Mouse (Mus musculus): ENCODE measurements around the gene Gm48552.

DNA sequence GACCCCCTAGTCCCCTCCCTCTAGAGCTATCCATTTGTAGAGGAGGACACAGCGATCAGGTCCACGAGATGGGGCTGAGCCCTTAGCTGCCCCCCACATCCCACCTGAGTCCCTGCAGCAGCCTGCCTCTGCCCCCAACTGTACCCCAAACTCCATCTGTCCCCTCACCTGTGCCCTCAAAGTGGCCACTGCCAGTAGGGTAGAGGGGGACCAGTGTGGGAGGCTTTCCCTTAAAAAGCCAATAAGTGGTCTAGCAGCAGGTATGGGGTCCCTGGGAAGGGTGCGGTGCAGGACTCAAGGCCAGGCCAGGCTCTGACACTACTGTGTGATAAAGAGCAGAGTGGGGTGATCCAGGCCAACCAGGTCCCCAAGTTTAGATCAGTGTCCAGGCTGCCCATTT is 38.5 kb downstream of the Gm48552 start:
- no peak for TF ChIP-seq POLR2A (IDR thresholded peaks at IDR 0.05; ENCODE audit: control insufficient read depth in 1 of 2, insufficient read depth in 1 of 2, low read depth in 1 of 2, low read length in 2 of 2, poor library complexity in 1 of 2)
- TF ChIP-seq CTCF (IDR thresholded peaks at IDR 0.05 in 2 of 3, conservative IDR thresholded peaks at IDR 0.05 in 1 of 3; ENCODE audit: control insufficient read depth in 1 of 3, insufficient read depth in 1 of 3, low read depth in 2 of 3, low read length in 3 of 3, poor library complexity in 1 of 3, severe bottlenecking in 1 of 3), result no peak
- no peak for TF ChIP-seq USF1 (IDR thresholded peaks at IDR 0.05; ENCODE audit: low read depth, low read length)
- TF ChIP-seq GABPA (IDR thresholded peaks at IDR 0.05; ENCODE audit: low read depth, low read length), result no peak
- TF ChIP-seq POLR2AphosphoS5 (IDR thresholded peaks at IDR 0.05; ENCODE audit: borderline replicate concordance, low read depth, low read length), result no peak
- no peak for TF ChIP-seq POLR2AphosphoS2 (IDR thresholded peaks at IDR 0.05; ENCODE audit: low read length)
- TF ChIP-seq ETS1 (IDR thresholded peaks at IDR 0.05; ENCODE audit: low read depth, low read length), result no peak
- TF ChIP-seq E2F4 (IDR thresholded peaks at IDR 0.05; ENCODE audit: borderline replicate concordance, low read depth, low read length), result no peak
- TF ChIP-seq ELF1 (IDR thresholded peaks at IDR 0.05; ENCODE audit: low read depth, low read length), result no peak
- no peak for TF ChIP-seq MEF2A (IDR thresholded peaks at IDR 0.05; ENCODE audit: extremely low read depth, insufficient replicate concordance, low read depth, low read length, poor library complexity, severe bottlenecking)
- no peak for TF ChIP-seq HCFC1 (IDR thresholded peaks at IDR 0.05; ENCODE audit: low read depth, low read length)
- TF ChIP-seq ZNF384 (IDR thresholded peaks at IDR 0.05; ENCODE audit: low read depth, low read length), result no peak
- TF ChIP-seq SMC3 (IDR thresholded peaks at IDR 0.05; ENCODE audit: low read depth, low read length), result no peak
- TF ChIP-seq CHD2 (IDR thresholded peaks at IDR 0.05; ENCODE audit: low read length), result no peak
